Mouse (Mus musculus): ENCODE measurements around the gene Arhgap15. TPM values are rescaled to one million over a fixed set of nuclear protein-coding genes. Genes with fewer than 3 reads are reported as not detected.

The Arhgap15 gene
- total RNA-seq, 1 experiment from 2014 or later = 1.5 TPM

- no peak for DNase-seq
Observed at GRCm38 (mm10) chr2:43783759-43784735, 35.4 kb downstream of the Arhgap15 start.

- DNase-seq = no peak
Observed at GRCm38 (mm10) chr2:43786101-43786500, 37.5 kb downstream of the Arhgap15 start.

- DNase-seq = peak; percentile 62
Observed at GRCm38 (mm10) chr2:43787141-43787540, 38.5 kb downstream of the Arhgap15 start.

GRCm38 (mm10) chr2:43788484-43788883 is 39.9 kb downstream of the Arhgap15 start:
- no peak for DNase-seq

GRCm38 (mm10) chr2:43790049-43790693 is 41.5 kb downstream of the Arhgap15 start:
- DNase-seq = no peak

- no peak for DNase-seq
Observed at GRCm38 (mm10) chr2:43791575-43791974, 43.0 kb downstream of the Arhgap15 start.

GRCm38 (mm10) chr2:43793105-43793504 is 44.5 kb downstream of the Arhgap15 start:
- no peak for DNase-seq

GRCm38 (mm10) chr2:43794700-43795099 is 46.1 kb downstream of the Arhgap15 start:
- DNase-seq = no peak

- DNase-seq = no peak
Observed at GRCm38 (mm10) chr2:43796448-43796847, 47.8 kb downstream of the Arhgap15 start.

- DNase-seq = peak; percentile 71
Observed at GRCm38 (mm10) chr2:43805960-43806744, 57.5 kb downstream of the Arhgap15 start.

GRCm38 (mm10) chr2:43815896-43816787 is 67.5 kb downstream of the Arhgap15 start:
- no peak for DNase-seq

GRCm38 (mm10) chr2:43816788-43817581 is 68.4 kb downstream of the Arhgap15 start:
- DNase-seq = peak; percentile 6

GRCm38 (mm10) chr2:43835931-43836330 is 87.3 kb downstream of the Arhgap15 start:
- no peak for DNase-seq

- peak; percentile 38 for DNase-seq
Observed at GRCm38 (mm10) chr2:43841644-43842043, 93.0 kb downstream of the Arhgap15 start.

GRCm38 (mm10) chr2:43851195-43851594 is 102.6 kb downstream of the Arhgap15 start:
- peak; percentile 36 for DNase-seq

- no peak for DNase-seq
Observed at GRCm38 (mm10) chr2:43862709-43863108, 114.1 kb downstream of the Arhgap15 start.

- DNase-seq = peak; percentile 84
Observed at GRCm38 (mm10) chr2:43902403-43902973, 153.9 kb downstream of the Arhgap15 start.

- DNase-seq = peak; percentile 47
Observed at GRCm38 (mm10) chr2:43907496-43907895, 158.9 kb downstream of the Arhgap15 start.

- no peak for DNase-seq
Observed at GRCm38 (mm10) chr2:43914104-43914503, 165.5 kb downstream of the Arhgap15 start.

GRCm38 (mm10) chr2:43923863-43924340 is 175.3 kb downstream of the Arhgap15 start:
- DNase-seq = no peak

Data from adrenal gland, postnatal 14 days (tissue).